Mouse (Mus musculus) fibroblast of lung, adult 2 months (primary cell): ENCODE results near the gene Tmem8b.

ENCODE experiments used
- DNase-seq: peaks from one replicate; pipeline ENCODE4 v3.0.0-alpha.2; 2011; ENCODE audit warnings: low read depth

The Tmem8b gene

DNA sequence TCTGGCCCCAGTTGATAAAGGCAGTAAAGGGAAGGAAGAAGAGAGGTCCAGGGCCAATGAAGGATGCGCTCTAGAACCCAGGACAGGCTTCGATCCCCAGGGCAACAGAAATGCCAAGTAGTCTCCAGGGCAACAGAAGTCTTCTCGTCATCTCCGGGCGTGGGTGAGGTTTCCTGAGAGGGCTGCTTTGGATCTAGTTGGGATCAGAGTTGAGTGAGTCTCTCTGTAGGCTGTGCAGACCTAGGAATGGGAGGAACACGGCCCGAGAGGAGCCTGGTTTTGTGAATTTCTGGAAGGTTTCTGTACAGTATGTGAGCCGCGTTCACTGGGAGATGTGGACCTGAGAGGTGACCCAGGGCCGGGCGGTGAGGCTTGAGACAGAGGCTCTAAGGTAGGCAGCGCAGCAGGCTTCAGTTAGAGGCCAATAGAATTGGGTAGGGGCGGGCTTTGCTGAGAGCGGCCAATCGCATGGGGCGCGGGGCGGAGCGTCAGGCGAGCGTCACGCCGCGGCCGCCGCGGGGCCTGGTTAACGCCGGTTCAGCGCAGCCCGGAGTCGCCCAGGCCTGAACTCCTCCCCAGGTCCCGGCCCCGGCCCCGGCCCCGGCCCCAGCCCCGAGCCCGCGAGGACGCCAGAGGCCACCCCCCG lies at the start of gene Tmem8b, which contains the start of gene Fam221b:
TSS of gene Tmem8b (plus strand) at position 190 of the 646 bp plus-strand sequence.
TSS of gene Fam221b (minus strand) at position 364 of the 646 bp plus-strand sequence.
- peak; percentile 51 for DNase-seq

DNA sequence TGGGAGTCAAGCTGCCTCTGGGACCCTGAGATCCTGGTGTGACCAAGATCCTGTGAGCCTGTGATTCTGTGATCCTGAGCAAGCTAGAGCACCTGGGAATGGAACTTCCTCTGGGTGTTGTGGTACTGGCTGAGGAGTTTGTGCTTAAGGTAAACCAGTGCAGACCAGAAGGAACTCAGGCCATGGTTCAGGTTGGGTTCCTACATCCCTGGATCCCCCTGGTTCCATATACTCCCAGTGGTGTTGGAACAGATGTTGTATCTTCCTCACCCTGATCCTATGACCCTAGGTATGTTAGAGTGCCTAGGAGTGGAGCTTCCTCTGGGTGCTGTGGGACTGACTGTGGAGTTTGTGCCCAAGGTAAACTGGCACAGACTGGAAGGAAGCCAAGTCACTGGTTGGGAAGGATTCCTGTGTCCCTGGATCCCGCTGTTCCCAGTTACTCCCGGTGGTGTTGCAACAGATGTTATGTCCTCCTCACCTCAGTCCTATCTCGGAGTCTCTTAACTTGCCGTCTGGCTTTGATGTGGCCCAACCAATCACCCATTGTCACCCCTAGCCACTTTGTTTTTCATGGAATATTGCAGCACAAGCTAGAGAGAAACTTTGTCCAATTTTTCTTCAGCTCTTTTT lies 48.5 kb upstream of the Tmem8b start:
- no peak for DNase-seq

DNA sequence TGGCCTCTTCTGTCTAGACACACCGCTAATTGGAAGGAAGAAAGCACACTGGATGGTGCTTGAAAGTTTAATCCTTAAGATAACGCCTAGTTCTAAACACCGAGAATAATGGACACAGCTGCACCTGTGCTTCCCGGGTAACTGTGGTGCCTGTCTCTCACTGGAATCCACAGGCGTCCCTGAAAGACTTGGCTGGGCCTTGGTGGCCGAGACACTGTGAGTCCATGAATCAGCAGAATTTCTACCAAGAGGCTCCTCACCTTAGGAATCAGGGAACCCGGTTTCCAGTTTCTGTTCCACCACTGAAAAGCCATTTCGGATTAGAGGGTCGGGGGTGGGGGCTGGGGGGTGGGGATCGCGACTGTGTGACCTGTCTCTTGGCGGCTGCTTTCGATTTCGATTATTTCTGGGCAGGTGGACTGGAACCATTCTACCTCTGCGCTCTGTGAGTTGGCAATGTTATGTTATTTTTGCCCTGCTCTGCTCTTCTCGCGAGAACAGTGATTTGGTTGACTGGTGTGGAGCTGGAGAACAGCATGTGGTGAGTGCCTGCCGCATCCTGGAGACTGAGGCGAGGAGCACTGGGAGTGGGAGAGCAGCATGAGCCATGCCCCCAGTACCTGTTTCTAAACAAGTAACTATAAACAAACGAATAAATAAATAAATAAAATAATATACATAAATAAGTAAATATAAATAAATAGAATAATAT lies 39.5 kb upstream of the Tmem8b start:
- DNase-seq = no peak

DNA sequence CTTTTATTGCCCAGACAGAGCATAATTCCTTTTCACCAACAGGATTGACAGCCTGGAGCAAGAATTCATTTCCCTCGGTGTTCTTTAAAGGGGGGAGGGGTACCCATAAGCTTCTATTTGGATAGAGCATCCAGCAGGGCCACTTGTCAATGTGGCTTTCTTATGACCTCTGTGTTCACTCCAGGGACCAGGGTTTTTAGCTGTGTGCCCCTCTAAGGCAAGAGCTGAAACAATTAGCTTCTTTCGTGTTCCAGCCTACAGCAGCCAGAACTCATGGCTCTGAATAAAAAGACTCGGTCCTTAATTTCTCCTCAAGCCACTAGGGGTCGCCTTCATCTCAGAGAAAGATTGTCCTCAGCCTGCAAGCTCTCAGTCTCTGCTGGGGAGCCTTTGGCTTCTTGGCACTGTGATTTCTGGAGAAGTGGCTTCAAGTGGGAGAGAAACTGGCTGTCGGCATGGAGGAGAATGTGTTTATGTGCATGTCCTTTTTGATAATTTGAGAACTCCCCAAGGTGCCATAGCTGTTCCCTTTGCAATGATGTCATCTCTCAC lies 38.7 kb upstream of the Tmem8b start:
- DNase-seq = peak; percentile 54

DNA sequence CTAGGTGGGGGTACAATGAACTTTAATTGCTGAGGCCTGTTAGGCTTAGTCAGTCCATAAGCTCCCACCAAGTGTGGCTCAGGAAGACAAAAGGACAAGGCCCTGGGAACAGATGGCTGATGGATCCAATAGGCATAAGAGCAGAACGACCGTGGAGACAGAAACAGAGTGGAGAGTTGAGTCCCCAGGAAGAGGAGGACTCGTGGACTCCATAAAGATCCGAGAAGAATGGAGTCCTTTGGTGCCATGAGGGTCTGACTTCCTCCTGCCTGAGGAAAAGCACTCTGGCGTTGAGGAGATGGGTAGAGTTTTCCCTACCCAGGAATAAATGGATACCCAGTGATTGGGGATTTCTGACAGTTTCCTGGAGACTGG lies 38.1 kb upstream of the Tmem8b start:
- no peak for DNase-seq

DNA sequence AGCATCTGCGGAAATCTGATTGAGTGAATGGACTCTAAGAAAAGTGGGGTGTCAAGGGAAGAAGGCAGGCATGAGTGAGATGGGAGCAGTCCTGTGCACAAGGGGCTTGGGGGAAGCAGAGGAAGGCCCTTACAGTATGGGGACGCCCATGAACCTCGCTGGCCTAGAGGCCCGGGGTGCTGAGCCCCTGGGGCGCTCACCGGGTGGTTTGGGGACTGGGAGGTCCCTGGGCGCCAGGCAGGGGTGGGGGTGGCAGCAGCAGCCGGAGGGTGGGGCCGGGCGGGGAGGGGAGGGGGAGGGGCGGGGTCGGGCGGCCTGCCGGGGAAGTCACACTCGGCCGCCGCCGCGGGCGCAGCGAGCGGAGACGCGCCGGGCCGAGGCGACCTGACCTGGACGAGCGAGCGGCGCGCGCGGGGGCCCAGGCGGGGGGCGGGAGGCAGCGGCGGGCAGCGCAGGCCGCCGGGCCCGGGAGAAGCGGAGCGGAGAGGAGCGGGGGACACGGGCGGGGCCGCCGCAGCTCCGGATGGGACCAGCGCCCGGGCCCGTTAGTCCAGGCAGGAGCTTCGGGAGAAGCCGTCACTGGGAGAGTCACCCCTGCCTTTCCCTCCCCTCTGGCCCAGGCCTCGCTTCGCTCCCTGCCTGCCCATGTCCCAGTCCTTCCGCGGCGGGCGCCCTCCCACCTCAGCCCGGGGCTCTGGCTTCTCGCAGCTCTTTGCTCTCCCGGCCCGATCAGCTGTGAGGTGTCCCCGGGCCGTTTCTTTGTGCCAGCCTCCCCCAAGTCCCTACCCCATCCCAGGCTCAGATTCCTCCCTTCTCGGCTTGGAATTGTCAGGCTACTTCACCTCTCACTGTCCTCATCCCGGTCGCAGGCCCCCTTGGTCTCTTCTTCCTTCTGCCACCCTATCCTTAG lies 37.5 kb upstream of the Tmem8b start, which contains the start of gene Npr2:
TSS of gene Npr2 (plus strand) at position 890 of the 910 bp plus-strand sequence.
- DNase-seq = no peak

DNA sequence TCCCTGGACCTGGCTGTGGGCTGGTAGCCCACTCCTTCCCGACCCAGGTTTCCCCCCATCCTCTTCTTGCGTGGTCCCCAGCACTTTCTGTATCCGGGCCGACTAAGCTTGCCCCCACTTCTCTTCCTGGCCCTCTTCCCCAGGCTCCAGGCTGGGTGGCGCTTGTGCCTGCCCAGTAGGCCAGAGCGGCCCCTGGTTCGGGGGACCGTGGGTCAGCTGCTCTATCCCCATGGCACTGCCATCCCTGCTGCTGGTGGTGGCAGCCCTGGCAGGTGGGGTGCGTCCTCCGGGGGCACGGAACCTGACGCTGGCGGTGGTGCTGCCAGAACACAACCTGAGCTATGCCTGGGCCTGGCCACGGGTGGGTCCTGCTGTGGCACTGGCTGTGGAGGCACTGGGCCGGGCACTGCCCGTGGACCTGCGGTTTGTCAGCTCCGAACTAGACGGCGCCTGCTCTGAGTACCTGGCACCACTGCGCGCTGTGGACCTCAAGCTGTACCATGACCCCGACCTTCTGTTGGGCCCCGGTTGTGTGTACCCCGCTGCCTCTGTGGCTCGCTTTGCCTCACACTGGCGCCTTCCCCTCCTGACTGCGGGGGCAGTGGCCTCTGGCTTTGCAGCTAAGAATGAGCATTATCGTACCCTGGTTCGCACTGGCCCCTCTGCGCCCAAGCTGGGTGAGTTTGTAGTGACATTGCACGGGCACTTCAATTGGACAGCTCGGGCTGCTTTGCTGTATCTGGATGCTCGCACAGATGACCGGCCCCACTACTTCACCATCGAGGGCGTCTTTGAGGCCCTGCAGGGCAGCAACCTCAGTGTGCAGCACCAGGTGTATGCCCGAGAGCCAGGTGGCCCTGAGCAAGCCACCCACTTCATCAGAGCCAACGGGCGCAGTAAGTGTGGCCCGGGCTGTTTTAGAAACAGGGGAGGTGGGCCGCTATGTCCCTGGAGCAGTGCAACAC lies 36.5 kb upstream of the Tmem8b start:
- no peak for DNase-seq

DNA sequence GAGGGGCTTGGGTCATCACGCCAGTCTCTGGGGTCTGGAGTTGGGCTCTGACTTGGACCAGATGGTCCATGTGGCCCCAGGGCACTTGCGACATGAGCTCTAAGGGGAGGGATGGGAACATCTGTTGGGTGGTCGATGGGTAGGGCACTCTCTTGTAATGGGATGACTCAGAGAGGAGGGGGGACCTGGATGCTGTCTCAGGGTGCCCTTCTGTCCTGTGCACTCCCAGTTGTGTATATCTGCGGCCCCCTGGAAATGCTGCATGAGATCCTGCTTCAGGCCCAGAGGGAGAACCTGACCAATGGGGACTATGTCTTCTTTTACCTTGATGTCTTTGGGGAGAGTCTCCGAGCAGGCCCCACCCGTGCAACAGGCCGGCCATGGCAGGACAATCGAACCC lies 35.5 kb upstream of the Tmem8b start:
- DNase-seq = no peak

DNA sequence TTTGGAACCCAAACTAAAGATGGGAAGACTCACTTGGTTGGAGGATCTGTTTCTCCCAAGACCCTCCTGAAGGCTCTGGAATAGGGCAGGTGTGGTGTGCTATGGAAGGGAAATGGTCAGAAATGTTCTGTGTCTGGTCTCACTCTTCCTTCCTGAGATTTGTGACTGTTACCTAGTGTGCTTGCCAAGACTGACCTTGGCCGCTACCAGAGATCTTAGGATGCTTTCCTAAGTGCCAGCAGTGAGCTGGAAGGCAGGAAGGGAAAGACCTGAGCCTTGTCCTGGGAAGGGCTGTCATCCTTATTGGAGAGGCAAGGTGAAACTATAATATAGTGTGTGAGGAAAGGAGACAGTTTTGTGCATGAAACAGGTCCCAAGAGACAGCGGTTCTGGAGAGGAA lies 35.0 kb upstream of the Tmem8b start:
- DNase-seq = no peak

DNA sequence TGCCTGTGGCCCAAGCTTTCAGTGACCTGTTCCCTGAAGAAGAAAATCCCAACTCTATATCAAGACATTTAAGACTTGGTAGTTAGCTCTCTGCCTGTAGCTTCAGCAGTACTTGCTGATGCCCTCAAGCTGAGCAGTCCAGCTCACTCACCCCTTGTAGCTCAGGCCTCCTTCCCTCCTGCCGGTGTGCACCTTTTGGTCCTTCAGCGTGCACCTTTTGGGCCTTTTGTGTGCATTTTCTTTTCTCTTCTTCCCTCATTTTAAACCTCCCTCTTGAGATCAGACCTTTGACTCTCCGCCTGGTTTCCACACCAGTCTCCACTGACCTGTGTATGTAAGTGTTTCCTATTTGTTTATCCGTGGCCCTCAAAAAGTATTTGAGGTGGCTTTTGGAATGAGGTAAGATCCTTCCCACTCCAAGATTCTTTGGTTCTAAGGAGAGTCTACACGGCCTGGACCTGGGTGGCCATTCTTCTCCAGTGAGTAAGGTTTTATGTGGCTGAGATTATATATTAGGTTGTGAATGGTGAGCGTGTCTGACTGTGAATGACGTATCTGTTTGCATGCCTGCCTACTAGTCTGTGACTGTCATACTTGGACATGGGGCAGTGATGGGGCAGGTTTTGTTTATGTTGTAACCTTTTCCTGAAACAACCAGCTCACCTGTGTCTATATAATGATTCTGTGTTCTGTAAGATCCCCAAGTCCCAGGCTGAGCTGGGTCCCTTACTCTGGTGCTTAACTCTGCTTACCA lies 34.0 kb upstream of the Tmem8b start:
- DNase-seq = no peak

DNA sequence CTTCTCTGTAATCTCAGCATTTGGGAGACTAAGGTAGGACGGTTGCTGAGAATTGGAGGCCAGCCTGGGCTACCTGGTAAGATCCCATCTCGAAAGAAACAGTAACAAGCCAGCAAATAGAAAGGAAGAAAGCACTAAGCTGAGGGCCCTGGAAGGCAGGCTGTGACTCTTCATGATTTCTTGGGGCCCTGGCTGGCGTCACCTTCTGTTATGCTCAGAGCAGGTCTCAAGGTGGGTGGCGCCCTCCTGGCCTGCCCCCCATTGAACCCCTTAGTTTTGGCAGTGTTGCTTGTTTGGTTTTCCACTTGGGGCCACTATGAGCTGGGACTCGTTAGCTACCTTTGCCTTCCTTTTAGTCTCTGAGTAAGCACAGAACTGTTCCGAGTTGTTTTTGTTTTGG lies 32.0 kb upstream of the Tmem8b start:
- no peak for DNase-seq

DNA sequence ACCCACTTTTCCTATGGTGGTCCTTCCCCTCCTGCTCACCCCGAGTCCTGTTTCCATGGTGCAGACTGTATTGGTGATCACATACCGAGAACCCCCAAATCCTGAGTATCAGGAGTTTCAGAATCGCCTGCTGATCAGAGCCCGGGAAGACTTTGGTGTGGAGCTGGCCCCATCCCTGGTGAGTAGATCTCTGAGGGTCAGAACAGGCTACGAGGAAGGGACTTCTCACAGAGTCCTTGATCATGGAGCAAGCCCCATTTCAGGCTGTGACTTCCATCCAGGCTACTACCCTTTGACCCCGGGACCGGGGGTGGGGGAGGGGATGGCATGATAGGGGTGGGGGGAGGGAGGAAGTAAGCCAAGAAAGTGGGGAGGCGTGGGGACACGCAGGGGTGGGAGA lies 28.7 kb upstream of the Tmem8b start:
- DNase-seq = no peak

DNA sequence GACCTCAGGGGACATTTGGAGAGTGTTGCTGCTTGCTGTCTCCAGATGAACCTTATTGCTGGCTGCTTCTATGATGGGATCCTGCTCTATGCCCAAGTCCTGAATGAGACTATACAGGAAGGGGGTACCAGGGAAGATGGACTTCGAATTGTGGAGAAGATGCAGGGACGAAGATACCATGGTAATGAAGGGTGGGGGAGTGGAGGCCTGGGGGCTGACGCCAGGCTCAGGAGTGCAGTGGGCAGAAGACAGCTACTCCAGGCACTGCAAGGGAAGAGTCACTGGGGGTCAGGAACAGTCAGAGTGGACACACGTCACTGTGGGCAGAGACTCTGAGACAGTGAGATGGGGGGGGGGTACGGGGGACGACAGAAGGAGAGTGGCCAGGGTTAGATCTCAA lies 28.3 kb upstream of the Tmem8b start:
- DNase-seq = no peak

DNA sequence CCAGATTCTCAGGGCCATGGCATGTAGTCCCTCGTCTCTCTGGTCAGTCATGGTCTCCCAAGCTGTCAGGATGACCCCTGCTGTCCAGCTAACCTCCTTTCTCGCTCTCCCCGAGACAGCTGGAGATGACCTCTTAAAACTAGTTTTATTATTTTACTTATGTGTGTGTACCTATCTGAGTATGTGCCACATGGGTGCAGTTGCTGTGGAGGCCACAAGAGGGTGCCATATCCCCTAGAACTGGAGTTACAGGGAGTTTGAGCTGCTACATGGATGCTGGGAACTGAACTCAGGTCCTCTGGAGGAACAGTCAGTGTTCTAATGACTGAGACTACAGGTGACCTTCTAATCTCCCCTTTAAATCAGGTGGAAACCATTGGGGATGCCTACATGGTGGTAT lies 19.0 kb upstream of the Tmem8b start:
- no peak for DNase-seq

DNA sequence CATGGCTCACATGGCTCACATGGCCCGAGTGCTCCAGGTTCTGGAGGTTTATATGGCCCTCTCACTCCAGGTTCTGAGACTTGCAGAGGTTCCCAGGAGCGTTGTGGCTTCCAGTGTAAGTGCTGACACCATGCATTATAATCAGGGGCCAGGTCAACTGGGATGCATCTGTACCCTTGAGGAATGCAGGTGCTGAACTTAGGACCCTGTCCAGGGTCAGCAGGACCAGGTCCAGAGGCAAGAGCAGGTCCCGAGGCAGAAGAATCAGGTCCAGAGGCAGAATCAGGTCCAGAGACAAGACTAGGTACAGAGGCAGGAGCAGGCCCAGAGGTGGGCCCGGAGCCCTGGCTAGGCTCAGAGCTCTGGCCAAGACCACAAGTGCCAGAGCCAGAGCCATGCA lies 16.0 kb upstream of the Tmem8b start:
- no peak for DNase-seq

DNA sequence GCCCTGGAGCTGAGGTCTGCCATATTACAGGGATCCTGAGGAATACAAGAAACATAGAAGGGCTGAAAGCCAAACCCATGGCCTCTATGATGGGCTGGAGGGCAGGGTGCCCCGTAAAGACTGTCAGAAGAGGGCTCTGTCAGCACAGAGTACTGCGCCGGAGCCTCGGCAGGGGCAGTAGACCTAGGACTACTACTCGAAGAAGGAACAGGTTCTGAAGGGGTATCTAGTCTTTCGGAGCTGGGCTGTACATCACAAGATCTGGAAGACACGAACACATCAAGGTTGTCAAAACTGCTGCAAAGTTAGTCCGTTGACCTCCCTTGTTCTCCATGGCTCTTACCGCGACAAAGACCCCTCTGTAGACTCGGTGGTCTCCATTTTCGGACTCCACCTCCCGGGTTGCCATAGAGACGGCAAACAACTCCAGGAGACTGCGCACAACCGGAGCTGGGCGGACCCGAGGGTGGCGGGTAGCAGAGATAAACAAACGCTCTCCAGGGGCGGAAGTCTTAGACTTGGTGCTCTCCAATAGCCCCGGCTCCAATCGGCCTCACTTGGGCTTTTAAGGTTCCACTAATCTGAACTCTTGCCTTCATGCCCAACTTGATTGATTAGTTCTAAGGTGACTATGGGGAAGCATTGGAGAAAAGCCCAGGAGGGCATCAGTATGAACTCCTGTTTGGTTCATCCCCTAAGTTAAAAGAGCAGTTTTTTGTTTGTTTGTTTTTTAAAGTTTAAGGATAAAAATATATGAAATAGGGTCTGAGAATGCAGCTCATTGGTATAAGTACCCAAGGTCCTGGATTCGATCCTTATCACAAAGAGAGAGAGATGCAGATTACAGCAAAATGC lies 15.4 kb upstream of the Tmem8b start, which contains the start of gene Spag8:
TSS of gene Spag8 (minus strand) at position 434 of the 855 bp plus-strand sequence.
- no peak for DNase-seq

DNA sequence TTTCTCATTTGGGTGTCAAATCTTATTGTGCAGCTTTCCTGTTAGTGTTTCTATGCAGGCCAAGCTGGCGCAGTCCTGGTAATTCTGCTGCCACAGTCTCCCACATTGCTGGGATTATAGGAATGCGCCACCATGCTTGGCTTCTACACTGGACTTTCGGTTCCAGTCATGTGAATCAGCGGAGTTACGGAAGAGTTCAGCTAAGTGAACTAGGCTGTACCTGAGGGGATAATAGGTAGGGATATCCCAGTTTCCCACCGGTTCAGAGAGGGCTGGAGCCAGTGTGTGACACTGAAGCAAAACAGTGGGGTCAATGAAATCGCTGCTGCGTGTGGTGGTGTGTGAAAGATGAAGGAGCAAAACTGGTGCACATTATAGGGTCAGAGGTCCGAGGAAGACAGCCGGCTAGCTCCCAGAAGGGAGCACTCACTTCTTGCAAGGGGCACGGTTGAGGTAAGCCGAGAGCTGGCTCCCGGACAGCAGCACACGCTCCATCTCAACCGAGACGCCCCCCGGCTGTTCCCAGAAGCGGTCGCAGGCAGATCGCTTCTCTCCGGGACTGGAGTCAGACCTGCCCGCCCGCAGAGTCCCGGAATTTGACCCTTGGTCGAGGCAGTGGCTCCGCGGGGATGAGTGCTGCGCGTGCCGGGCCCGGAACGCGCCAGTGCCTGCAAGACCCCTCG lies 13.0 kb upstream of the Tmem8b start:
- no peak for DNase-seq
